Mouse (Mus musculus): ENCODE measurements around the gene Gjc1.

The Gjc1 gene

DNA sequence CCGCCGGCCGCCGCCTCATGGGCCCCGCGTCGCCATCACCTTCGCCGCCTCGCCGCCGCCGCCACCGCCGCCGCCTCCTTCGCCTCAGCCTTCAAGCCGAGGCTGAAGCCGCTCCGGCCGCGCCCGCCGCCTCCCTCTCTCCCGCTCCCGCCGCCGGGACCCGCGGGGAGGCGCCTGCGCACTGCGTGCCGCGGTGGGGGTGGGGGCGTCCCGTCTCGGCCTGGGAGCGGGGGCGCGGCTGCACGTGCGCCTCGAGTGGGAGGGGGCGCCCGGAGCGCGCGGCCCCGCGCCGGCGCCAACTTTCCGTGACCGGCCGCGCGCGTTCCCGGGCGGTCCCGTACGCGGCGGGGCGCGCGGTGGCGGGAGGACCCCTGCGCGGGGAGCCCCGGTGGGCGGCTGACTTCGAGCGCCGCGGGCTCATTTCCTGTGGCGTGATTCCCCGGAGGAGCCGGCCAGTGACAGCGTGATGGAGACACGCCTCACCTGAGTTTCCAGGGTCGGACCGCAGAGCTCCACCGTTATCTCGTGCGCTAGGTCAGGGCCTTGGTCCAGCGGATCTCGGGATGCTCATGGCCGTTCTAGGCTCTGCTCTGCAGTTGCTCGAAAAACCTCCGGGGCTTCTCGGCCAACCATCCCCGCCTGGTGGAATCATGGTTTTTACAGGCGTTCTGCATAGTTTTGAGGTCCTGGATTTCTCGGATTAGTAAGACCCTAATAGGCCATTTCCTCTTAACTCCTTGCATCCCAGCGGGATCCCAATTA lies at the start of gene Gjc1:
Gene Gjc1, minus strand, starts transcription at position 680 of the 762 bp plus-strand sequence.
- DNase-seq (ENCODE audit: low read depth) = no peak

DNA sequence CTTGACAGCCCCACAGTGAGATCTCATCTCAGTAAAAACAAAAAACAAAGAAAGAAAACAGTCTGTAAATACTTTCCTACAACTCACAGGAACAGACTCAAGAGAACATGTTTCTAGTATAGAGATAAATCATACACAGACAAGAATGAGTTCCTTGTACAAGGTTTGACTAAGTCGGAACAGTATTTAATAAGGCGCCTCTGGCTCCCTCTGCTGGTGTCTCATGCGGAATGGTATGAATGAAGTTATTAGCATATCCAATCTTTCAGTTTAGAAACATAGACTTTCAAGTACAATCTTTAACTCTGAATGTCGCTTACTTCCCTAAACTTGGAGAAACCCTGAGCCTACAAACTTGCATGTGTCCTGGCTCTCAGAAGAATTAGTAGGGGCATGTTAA lies 44.8 kb upstream of the Gjc1 start:
- peak; percentile 50 for DNase-seq (ENCODE audit: low read depth)

DNA sequence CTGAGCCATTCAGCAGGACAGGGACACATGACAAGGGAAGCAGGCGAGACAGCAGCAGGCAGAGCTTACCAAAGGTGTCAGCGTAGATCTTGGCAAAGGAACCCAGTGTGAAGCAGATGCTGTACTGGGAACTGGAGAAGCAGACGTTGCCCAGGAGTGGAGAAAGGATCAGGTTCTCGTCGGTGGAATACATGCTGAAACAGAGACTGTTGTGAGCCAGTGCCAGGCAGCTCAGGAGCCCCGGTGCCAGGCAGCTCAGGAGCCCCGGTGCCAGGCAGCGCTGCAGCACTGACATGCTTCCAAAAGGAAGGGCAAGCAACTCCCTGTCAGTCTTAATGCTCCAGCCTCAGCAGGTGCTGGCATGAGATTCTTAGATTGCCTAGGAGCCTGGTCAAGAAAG lies 40.4 kb upstream of the Gjc1 start:
- DNase-seq (ENCODE audit: low read depth) = no peak

DNA sequence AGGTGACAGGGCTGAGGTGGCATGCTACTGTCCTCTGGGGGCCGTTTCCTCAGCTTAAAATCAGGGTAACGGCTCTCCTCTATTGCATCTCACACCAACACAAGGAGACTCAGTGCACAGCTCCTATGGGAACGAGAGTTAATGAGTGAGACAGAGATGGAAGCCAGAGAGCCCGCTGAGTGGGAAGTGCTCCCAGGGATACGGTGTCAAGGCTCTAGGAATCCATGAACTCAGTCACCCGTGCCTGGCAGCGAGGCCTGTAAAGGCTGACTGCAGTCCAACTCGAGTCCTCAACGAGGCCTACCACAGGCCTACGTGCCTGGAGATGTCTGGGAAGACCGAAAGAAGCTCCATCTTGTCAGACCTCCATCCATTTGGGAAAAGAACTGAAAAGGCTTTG lies 39.5 kb upstream of the Gjc1 start:
- DNase-seq (ENCODE audit: low read depth) = no peak

DNA sequence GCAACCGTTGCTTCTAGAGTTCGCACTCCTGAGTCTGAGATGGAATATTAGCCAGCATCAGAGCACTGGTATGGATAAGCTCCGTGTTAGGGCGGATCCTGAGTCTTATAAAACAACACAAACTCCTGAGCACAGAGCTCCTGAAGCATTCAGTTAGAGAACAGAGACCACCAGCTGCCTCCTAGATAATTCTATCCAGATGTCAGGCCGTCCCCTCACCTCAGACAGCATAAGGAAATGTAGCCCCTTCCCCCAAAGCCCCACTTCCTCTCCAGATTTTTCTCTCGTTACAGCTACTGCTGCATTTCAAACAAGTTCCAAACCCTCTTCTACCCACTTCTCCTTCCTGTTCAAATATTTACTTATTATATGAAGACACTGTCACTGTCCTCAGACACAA lies 36.4 kb upstream of the Gjc1 start:
- no peak for DNase-seq (ENCODE audit: low read depth)

DNA sequence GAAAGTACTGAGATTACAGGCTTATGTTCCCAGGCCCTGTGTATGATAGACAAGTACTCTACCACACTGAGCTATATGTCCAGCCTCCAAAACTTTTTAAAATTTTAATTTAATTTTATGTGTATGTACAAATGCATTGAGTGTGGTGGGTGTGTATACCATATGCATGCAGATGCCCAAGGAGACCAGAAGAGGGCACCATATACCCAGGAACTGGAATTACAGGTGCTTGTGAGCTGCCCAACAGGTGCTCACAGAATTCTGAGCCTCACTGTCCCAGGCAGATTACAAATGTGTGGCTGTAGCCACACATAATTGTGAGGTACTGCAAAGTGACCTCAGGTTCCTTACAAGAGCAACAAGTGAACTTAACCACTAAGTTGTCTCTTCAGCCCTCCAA lies 34.3 kb upstream of the Gjc1 start:
- peak; percentile 34 for DNase-seq (ENCODE audit: low read depth)

DNA sequence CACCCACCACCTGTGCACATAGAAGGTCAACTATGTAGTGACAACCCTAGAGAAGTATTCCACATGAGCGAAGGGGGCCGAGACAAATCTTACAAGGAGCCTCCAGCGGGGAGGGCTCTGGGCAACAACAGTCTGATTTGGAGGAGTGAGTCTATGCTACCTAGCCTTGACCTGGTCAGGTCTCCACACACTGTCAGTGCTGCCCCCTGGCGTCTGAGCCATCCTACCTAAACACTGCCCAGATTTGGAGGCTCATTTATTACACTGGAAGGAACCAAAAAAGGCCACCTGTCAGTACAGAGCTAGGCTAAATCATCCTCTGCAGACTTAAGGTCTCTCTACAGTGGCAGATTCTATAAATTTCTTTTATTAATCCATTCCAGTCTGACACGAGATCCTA lies 32.4 kb upstream of the Gjc1 start:
- DNase-seq (ENCODE audit: low read depth) = peak; percentile 14

DNA sequence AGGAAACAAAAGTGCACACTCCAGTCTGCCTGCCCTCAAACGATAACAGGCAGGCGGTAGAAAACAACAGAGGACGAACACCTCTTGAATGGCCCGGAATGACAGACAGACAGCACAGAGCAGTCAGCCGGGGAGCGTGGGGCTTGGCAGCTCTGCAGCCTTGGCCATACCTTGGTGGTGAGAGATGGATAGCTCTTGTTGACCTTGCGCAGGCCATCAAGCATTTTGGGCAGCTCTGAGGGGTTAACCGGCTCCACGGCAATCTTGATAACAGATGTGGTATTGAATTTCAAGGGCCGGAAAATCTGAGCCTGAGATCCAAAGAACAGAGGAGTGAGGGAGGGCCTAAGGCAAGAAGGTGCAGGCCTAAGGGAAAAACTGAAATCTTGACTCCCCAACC lies 26.4 kb upstream of the Gjc1 start:
- no peak for DNase-seq (ENCODE audit: low read depth)

DNA sequence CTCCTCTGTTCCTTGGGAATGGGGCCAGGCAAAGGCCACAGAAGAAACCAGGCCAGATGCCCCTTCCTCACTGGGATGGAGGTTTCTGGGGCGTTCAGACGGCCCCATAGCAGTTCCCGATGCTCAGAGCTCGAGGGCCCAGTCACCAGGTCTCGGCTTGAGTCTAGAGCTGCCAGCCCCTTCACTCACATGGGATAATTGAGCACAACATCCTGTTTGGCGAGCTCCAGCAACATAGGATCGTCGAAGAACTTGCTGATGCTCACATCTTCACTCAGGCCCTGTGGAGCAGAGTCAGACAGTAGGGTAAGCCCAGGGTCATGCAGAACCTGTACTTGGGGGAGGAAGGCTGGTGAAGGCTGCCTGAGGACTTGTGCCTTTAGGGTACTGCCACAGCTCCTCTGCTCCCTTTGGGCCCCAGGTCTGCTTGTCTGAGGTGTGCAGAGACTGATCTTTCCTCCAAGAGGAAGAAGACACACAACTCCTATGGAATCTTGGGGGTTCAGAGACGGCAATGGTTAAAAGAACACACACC lies 19.2 kb upstream of the Gjc1 start:
- no peak for DNase-seq (ENCODE audit: low read depth)

DNA sequence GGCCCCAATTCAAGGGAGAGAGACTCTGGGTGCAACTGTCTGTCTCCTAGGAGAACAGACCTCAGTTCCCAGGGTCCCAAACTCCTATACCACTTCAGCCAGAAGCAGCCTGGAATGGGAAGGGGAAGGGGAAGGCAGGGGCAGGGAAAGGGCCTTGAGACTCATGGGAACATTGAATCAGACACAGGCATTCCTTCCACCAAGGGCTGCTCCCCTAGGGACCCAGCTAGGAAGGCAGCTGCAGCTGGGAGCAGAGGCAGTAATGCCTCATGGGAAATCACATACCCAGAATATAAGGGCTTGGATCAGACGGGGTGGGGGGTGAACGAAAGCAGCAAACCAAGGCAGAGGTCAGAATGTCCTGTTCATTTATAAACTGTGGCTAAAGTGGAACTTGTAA lies 18.6 kb upstream of the Gjc1 start:
- no peak for DNase-seq (ENCODE audit: low read depth)

DNA sequence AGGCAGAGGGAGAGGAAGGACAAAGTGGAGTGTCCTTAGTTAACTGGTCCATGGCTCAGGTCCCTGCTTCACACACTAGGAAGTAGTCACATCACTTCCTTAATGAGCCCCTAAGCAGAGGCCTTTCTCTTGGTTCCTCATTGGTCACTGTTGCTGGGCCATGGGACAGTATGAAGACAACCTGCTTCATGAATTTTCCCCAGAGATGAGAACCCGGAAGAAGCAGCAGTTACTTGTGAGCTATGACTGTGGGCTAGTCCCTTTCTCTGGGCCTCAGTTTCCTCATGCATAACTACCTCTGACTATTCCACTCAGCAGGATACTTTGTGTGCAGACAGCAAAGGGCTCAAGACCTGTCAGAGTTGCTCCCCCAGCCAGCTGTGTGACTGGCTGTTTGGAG lies 17.9 kb upstream of the Gjc1 start:
- no peak for DNase-seq (ENCODE audit: low read depth)

DNA sequence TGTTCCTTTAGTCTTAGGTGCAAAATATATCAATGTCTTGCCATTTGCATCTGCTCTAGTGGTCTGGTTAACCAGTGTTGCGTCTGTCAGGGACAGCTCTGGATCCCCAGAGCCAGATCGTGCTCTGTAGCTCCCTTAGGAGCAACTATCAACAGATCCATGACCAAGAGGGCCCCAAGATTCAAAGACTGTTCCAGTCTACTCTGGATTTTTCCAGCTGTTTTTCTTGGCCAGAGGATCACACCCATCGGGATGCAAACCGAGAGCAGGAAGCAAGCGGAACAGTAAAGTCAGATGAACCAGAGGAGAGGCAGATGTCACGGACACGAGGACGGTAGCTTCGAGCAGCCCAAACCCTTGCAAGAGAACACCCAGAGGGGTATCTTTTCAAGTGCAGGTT lies 16.6 kb upstream of the Gjc1 start:
- no peak for DNase-seq (ENCODE audit: low read depth)

DNA sequence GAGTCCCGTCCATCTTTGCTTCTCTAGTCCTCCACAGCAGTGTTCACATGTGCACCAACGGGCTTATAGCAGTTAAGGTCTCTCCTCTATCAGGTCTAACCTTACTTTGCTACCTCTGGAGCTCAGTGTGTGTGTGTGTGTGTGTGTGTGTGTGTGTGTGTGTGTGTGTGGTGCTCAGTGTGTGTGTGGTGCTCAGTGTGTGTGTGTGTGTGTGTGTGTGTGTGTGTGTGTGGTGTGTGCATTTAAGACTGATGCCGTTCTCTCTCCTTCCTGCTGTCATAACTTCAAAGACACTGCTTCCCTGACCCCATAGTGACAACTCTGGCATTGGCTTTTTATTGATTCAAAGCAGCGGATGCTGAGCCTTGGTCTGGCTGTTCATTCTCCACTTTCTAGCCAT lies 16.0 kb upstream of the Gjc1 start, which contains the start of gene Higd1b:
Gene Higd1b, plus strand, starts transcription at position 301 of the 400 bp plus-strand sequence.
- DNase-seq (ENCODE audit: low read depth) = no peak

DNA sequence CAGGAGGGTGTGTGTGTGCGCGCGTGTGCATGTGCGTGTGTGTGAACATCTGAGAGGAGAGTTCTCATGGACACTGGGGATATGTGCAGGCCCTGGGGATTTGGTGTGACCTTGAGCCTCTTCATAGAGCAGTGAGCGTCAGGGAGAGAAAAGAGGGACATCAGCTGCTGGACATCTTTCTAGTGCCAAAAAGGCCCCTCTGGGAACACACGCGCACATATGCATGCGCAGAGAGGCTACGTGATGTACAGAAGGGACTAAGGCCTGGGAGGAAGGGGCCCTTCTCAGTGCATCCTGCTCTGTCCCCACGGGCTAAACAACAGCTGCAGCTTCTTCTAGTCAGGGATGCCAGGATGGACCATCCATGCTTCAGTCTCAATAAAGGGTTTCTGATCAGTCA lies 14.7 kb upstream of the Gjc1 start:
- DNase-seq (ENCODE audit: low read depth) = no peak

DNA sequence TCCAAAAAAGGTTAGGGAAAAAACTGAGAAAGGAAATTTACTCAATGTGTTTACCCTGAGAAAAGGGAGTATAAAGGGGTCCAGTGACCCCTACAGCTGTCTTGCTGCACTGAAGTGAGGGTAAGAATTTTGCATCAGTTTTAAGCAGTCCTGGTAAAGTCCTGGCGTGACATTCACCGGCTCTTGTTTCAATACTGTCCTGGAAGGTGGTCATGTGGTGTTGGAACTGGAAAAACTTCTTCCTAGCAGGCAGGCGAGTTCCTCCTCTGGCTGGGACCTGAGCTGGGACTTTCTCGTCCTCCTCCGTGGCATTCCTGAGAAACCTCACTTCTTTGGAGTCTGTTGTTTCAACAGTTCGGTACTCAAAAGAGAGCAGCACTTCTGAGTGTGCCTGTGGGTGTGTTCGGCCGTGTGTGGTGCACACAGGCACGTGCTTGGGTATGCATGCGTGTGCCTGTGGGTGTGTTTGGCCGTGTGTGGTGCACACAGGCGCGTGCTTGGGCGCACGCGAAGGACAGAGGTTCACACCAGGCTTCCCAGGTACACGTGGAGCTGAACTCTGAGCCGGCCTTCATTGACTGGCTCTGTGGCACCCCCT lies 13.3 kb upstream of the Gjc1 start:
- no peak for DNase-seq (ENCODE audit: low read depth)

DNA sequence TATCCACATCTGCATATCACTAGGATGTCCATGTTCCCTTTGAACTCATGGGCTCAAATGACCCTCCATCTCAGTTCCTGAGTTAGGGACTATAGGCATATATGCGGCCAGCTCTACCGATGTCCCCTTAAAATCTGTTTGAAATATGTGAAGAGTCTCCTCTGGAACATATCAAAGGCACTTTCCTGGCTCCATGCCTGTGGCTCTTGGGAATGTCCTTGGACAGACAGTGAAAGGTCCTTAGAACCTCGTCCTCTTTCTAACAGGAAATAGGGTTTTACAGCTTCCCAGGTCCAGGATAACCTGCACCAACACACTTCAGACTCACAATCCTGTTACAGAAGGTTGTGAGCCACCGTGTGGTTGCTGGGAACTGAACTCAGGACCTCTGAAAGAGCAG lies 10.8 kb upstream of the Gjc1 start:
- DNase-seq (ENCODE audit: low read depth) = no peak

DNA sequence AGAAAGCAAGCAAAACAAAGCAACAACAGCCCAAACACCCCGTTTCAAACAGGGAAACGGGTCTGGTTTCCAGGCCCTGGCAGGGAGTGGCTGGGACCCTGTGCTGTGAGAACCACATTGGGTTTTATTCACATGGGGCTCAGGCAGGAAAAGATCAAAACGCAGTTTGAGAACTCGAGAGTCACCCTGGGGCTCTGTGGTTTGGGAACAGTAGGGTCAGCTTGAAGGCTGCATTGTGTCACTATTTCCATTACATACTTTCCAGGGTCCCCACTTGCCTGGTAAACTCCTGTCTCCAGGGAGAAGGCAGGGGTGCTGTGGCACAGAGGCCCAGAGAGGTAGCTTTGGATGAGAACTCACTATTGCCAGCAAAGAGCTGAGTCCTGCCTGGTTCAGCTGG lies 7.6 kb upstream of the Gjc1 start:
- no peak for DNase-seq (ENCODE audit: low read depth)

DNA sequence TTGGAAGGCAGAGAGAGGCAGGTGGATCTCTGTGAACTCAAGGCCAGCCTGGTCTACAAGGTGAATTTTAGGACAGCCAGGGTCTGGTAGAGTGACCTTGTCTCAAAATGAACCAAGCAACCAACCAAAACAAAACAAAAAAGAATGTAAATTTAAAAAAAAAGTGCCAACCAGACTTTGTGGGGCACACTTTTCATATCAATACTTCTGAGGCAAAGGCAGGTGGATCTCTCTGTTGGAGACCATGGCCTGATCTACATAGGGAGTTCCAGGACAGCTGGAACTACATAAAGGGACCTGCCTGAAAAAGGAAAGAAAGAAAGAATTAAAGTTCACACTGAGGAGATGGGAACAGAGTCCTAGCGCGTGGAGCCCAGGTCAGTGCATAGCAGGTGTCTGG lies 7.0 kb upstream of the Gjc1 start:
- DNase-seq (ENCODE audit: low read depth) = no peak

DNA sequence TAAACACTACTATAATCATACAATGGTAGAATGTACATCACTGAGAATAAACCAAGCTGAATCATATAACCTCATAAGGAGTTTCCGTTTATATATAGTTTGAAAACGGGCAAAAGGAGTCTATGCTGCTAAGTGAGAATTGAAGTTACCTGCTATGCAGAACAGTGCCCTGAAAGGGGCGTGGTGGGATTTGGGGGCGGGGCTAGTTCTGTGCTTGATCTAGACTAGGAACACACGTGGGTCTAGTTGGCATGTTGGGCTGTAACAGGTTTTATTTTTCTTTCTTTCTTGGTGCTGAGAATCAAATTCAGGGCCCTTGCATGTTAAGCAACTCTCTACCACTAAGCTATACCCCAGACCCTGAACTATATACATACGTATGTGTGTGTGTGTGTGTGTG lies 1.7 kb upstream of the Gjc1 start:
- no peak for DNase-seq (ENCODE audit: low read depth)

DNA sequence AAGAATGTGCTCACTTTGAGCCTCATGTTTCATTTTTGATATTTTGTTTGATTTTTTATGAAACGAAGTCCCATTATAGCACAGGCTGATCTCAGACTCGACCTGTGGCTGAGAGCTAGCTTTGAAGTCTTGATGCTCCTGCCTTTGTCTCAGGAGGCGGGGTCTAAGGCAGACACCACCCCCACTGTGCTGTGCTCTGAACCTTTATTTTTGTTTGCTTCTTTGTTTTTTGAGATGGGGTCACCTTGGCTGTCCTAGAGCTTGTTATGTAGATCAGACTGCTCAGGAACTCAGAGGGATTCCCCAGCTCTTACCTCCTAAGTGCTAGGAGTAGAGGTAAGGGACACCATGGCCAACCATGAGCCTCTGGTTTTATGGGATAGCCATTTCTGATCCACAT lies 932 bp upstream of the Gjc1 start:
- DNase-seq (ENCODE audit: low read depth) = no peak

DNA sequence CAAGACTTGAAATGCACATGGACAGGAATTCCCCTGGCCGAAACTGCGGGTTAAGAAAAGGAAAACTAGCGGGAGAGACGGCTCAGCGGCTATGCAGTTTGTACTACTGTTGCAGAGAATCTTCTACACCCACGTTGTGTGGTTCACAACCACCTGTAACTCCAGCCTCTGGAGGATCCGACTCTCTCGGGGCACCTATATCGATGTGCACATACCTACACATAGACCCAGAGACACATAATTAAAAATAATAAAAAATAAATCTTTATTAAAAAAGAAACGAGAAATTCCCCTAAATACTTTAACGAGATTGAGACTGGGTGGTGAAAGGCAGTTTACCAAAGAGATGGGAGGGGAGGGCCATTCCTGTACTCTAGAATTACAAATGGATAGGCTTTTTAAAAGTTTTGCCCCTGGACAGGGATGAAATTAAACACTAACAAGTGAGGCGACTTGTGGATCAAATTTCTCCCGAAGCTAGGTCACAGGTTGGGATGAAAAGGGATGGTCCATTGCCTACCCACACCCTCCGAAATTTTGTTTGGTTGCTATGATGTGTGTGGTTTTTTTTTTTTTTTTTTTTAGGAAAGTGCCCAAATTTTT lies 384 bp upstream of the Gjc1 start:
- no peak for DNase-seq (ENCODE audit: low read depth)

DNA sequence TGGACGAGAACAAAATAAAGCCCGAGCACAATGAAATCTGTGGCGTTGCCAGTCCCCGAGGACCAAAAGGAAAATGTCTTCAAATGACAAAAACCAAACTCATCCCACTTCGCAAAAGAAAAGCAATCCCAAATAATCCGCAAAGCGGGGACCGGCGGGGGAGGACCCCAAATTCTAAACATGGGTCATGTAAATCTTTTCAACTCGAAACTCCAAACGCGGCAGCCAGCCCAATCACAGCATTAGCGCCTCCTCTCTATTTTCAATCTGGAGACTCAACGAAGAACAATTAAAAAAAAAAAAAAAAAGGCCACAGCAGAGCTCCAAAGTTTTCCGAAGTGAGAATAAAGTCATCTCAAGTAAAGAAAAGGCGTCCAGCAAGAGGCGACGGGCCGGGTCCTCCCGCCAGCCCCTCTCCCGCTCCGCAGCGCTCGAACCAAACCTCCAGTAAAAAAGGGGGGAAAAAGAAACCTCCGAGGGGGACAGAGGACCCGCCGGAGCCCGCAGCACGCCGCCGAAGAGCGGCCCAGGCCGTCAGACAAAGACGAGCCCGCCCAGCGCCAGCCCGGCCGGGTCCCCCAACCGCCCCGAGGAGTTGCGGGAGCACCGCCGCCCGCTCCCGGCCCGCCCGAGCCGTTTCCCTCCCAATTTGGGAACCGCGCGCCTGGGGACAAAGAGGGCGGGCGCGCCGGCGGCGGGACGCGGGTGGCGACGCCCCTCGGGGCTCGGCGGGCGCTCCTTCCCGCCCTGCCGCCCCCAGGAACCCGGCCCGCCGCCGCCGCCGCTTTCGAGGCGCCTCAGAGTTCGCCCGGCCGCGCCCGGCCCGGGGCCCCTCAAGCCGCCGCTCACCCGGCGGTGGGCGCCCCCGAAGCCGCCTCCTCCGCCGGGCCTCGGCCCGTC lies 1.1 kb downstream of the Gjc1 start:
- DNase-seq (ENCODE audit: low read depth) = no peak

Data from c-Kit-positive CD71-positive TER-119-negative erythroid progenitor cells, embryonic 14.5 days (primary cell).